Mouse (Mus musculus): Measurements from ENCODE around the gene Scamp4. TPM values are rescaled to one million over a fixed set of nuclear protein-coding genes. Genes with fewer than 3 reads are reported as not detected.

Scamp4 gene
- total and polyA plus RNA-seq, 3 experiments = 18.5 to 89.9 (median 33.2) TPM

GRCm38 (mm10) chr10:80578911-80579310 is 23.8 kb upstream of the Scamp4 start:
- Histone ChIP-seq H3K27ac (ENCODE audit: insufficient read depth, low read depth) (peak overlapping the region; percentile 62), H3K36me3 (replicated peaks in 1 of 2; ENCODE audit: control insufficient read depth in 1 of 2, insufficient read depth in 1 of 2, low read length in 1 of 2) (peaks cover 8 to 37% of the 10 kb centered on the region in 2 experiments), H3K9me3 (replicated peaks; ENCODE audit: low read length) (no peaks in the 10 kb centered on the region), H3K4me3 (replicated peaks in 1 of 3; ENCODE audit: low read depth in 2 of 3, low read length in 2 of 3, poor library complexity in 1 of 3) (peak overlapping the region; percentile 57 to 91 (median 69)), H3K4me1 (ENCODE audit: control insufficient read depth in 1 of 2, insufficient read depth in 2 of 2) (peaks cover 15 to 49% of the 10 kb centered on the region in 2 experiments), H3K4me2 (ENCODE audit: insufficient read depth, low read depth, poor library complexity, severe bottlenecking) (peak overlapping the region; percentile 76), H3K27me3 (replicated peaks) (no peaks in the 10 kb centered on the region), H3K9ac (ENCODE audit: insufficient read depth, low read depth) (peak overlapping the region; percentile 68), H3K79me2 (replicated peaks; ENCODE audit: control insufficient read depth, extremely low read depth, insufficient read depth, poor library complexity, severe bottlenecking) (peaks cover 27% of the 10 kb centered on the region)
- peak; percentile 96 for DNase-seq (ENCODE audit: extremely low read depth)
- 0 out of 2 replicates have a peak, but pooled peaks have one; percentile 22 for TF ChIP-seq ETS1 (conservative IDR thresholded peaks at IDR 0.05; ENCODE audit: low read depth, low read length)
- no peak for TF ChIP-seq CHD2 (IDR thresholded peaks at IDR 0.05; ENCODE audit: low read length)
- no peak for TF ChIP-seq UBTF (IDR thresholded peaks at IDR 0.05; ENCODE audit: low read depth, low read length)
- TF ChIP-seq ZKSCAN1 (IDR thresholded peaks at IDR 0.05; ENCODE audit: borderline replicate concordance, low read depth, low read length) = no peak
- peak; percentile 60 for TF ChIP-seq RAD21 (IDR thresholded peaks at IDR 0.05; ENCODE audit: low read depth, low read length)
- TF ChIP-seq GABPA (IDR thresholded peaks at IDR 0.05; ENCODE audit: insufficient replicate concordance, low read depth, low read length) = no peak
- TF ChIP-seq HCFC1 (IDR thresholded peaks at IDR 0.05; ENCODE audit: low read depth, low read length) = no peak; the same call in 1 of the 2 replicates
- no peak for TF ChIP-seq NRF1 (IDR thresholded peaks at IDR 0.05; ENCODE audit: low read depth, low read length)
- TF ChIP-seq TBP (conservative IDR thresholded peaks at IDR 0.05; ENCODE audit: low read depth, low read length) = no peak
- TF ChIP-seq MAX (IDR thresholded peaks at IDR 0.05; ENCODE audit: low read length) = peak; percentile 58; the same call in 1 of the 2 replicates
- peak in 1 of 2 experiments; percentile 88 for TF ChIP-seq CTCF (conservative IDR thresholded peaks at IDR 0.05 in 1 of 2, IDR thresholded peaks at IDR 0.05 in 1 of 2; ENCODE audit: low read depth in 2 of 2, low read length in 2 of 2)
- TF ChIP-seq POLR2A (IDR thresholded peaks at IDR 0.05; ENCODE audit: low read depth, low read length) = peak; percentile 47; the same call in 1 of the 2 replicates
- peak; percentile 93 for TF ChIP-seq MYC (IDR thresholded peaks at IDR 0.05; ENCODE audit: low read depth, low read length)
- peak; percentile 61; the same call in 1 of the 2 replicates for TF ChIP-seq MXI1 (IDR thresholded peaks at IDR 0.05; ENCODE audit: low read depth, low read length)
- no peak for TF ChIP-seq POLR2AphosphoS2 (IDR thresholded peaks at IDR 0.05; ENCODE audit: low read depth, low read length)
- no peak for TF ChIP-seq USF2 (conservative IDR thresholded peaks at IDR 0.05; ENCODE audit: low read depth, low read length)
- peak; percentile 12; the same call in 1 of the 2 replicates for TF ChIP-seq MEF2A (IDR thresholded peaks at IDR 0.05; ENCODE audit: borderline replicate concordance, low read depth, low read length)
- 0 out of 2 replicates have a peak, but pooled peaks have one; percentile 26 for TF ChIP-seq ELF1 (IDR thresholded peaks at IDR 0.05; ENCODE audit: low read depth, low read length)
- peak; percentile 87 for TF ChIP-seq SMC3 (IDR thresholded peaks at IDR 0.05; ENCODE audit: low read depth, low read length)
- 0 out of 2 replicates have a peak, but pooled peaks have one; percentile 43 for TF ChIP-seq BHLHE40 (IDR thresholded peaks at IDR 0.05; ENCODE audit: low read depth, low read length)
- TF ChIP-seq MAZ (IDR thresholded peaks at IDR 0.05; ENCODE audit: low read depth, low read length) = peak; percentile 64; the same call in 1 of the 2 replicates
- no peak for TF ChIP-seq USF1 (IDR thresholded peaks at IDR 0.05; ENCODE audit: low read depth, low read length)
- TF ChIP-seq IRF4 (IDR thresholded peaks at IDR 0.05; ENCODE audit: low read depth, low read length) = peak; percentile 51
- TF ChIP-seq ZNF384 (IDR thresholded peaks at IDR 0.05; ENCODE audit: low read depth, low read length) = 0 out of 2 replicates have a peak, but pooled peaks have one; percentile 15
- TF ChIP-seq EP300 (IDR thresholded peaks at IDR 0.05; ENCODE audit: low read length) = 0 out of 2 replicates have a peak, but pooled peaks have one; percentile 7
- TF ChIP-seq NELFE (IDR thresholded peaks at IDR 0.05; ENCODE audit: low read depth, low read length) = peak; percentile 56
- TF ChIP-seq ZMIZ1 (IDR thresholded peaks at IDR 0.05; ENCODE audit: low read depth, low read length) = no peak
- in situ Hi-C loops (cut with MboI; ENCODE audit: low pct_ligation_motif_present, low pct_unique_long_range_greater_than_20kb, low sequenced_read_pairs) (loop anchor here (5.0 kb wide), 1 partner anchor 108 kb away; no protein-coding TSS in a partner anchor), dilution Hi-C loops (cut with MboI; ENCODE audit: extremely low pct_ligation_motif_present, extremely low pct_unique_long_range_greater_than_20kb, low sequenced_read_pairs) (no loop called here)
